Mouse (Mus musculus): ENCODE results near the gene Asic2. TPM values are rescaled to one million over a fixed set of nuclear protein-coding genes. Genes with fewer than 3 reads are reported as not detected.

Gene Asic2
- polyA plus RNA-seq, 1 experiment from 2014 or later: not detected

- TF ChIP-seq CTCF (IDR thresholded peaks at IDR 0.05; ENCODE audit: low read depth): no peak
- no peak for TF ChIP-seq EP300 (IDR thresholded peaks at IDR 0.05; ENCODE audit: low read depth)
- 55% methylated on average over 3 of the region's 3 CpGs for WGBS (ENCODE audit: insufficient replicate concordance)
Observed at GRCm38 (mm10) chr11:80966040-80966439, 1002.2 kb downstream of the Asic2 start.

GRCm38 (mm10) chr11:80961326-80961725 lies 1006.9 kb downstream of the Asic2 start:
- no peak overlapping the region for H3K4me3 ChIP-seq (ENCODE audit: low read depth, low read length)
- H3K27me3 ChIP-seq (ENCODE audit: insufficient read depth, low read length): peaks cover 4% of the 10 kb centered on the region; the same call in 1 of the 2 replicates
- H3K9ac ChIP-seq (replicated peaks): no peak overlapping the region
- H3K36me3 ChIP-seq (replicated peaks; ENCODE audit: insufficient read depth, low read length): no peaks in the 10 kb centered on the region
- no peaks in the 10 kb centered on the region for H3K4me1 ChIP-seq (ENCODE audit: insufficient read depth)
- DNase-seq: no peak
- H3K9me3 ChIP-seq (ENCODE audit: low read length): no peaks in the 10 kb centered on the region
- H3K4me2 ChIP-seq (ENCODE audit: low read depth, low read length): no peak overlapping the region
- 59% methylated on average over 1 of the region's 1 CpGs for WGBS (ENCODE audit: insufficient replicate concordance)
- ATAC-seq: no peak
- H3K27ac ChIP-seq (ENCODE audit: low read depth): no peak overlapping the region
- TF ChIP-seq EP300 (IDR thresholded peaks at IDR 0.05; ENCODE audit: low read depth) (no peak), CTCF (IDR thresholded peaks at IDR 0.05; ENCODE audit: low read depth) (no peak)

More at GRCm38 (mm10) chr11:80966040-80966439, 1002.2 kb downstream of the Asic2 start:
- Histone ChIP-seq H3K4me1 (ENCODE audit: insufficient read depth) (no peaks in the 10 kb centered on the region), H3K27me3 (ENCODE audit: insufficient read depth, low read length) (no peaks in the 10 kb centered on the region), H3K4me2 (ENCODE audit: low read depth, low read length) (no peak overlapping the region), H3K9ac (replicated peaks) (no peak overlapping the region), H3K4me3 (ENCODE audit: low read depth, low read length) (no peak overlapping the region), H3K9me3 (ENCODE audit: low read length) (no peaks in the 10 kb centered on the region), H3K36me3 (replicated peaks; ENCODE audit: insufficient read depth, low read length) (no peaks in the 10 kb centered on the region), H3K27ac (ENCODE audit: low read depth) (no peak overlapping the region)
- ATAC-seq: no peak
- DNase-seq: no peak

GRCm38 (mm10) chr11:80958086-80958671 lies 1010.1 kb downstream of the Asic2 start:
- Histone ChIP-seq H3K27ac (ENCODE audit: low read depth) (no peak overlapping the region), H3K36me3 (replicated peaks; ENCODE audit: insufficient read depth, low read length) (no peaks in the 10 kb centered on the region), H3K4me2 (ENCODE audit: low read depth, low read length) (no peak overlapping the region), H3K27me3 (ENCODE audit: insufficient read depth, low read length) (peaks cover 4% of the 10 kb centered on the region; the same call in 1 of the 2 replicates), H3K4me1 (ENCODE audit: insufficient read depth) (no peaks in the 10 kb centered on the region), H3K4me3 (ENCODE audit: low read depth, low read length) (no peak overlapping the region), H3K9ac (replicated peaks) (no peak overlapping the region), H3K9me3 (ENCODE audit: low read length) (no peaks in the 10 kb centered on the region)
- TF ChIP-seq CTCF (IDR thresholded peaks at IDR 0.05; ENCODE audit: low read depth) (no peak), EP300 (IDR thresholded peaks at IDR 0.05; ENCODE audit: low read depth) (no peak)
- WGBS (ENCODE audit: insufficient replicate concordance): 7% methylated on average over 16 of the region's 16 CpGs
- no peak for ATAC-seq
- DNase-seq: no peak

GRCm38 (mm10) chr11:80955915-80956314 lies 1012.3 kb downstream of the Asic2 start:
- Histone ChIP-seq H3K4me2 (ENCODE audit: low read depth, low read length) (no peak overlapping the region), H3K9me3 (ENCODE audit: low read length) (no peaks in the 10 kb centered on the region), H3K27ac (ENCODE audit: low read depth) (no peak overlapping the region), H3K36me3 (replicated peaks; ENCODE audit: insufficient read depth, low read length) (no peaks in the 10 kb centered on the region), H3K9ac (replicated peaks) (no peak overlapping the region), H3K4me3 (ENCODE audit: low read depth, low read length) (no peak overlapping the region), H3K4me1 (ENCODE audit: insufficient read depth) (no peaks in the 10 kb centered on the region), H3K27me3 (ENCODE audit: insufficient read depth, low read length) (peaks cover 4% of the 10 kb centered on the region; the same call in 1 of the 2 replicates)
- TF ChIP-seq CTCF (IDR thresholded peaks at IDR 0.05; ENCODE audit: low read depth): no peak
- TF ChIP-seq EP300 (IDR thresholded peaks at IDR 0.05; ENCODE audit: low read depth): no peak
- whole genome bisulfite sequencing (ENCODE audit: insufficient replicate concordance): 67% methylated on average over 6 of the region's 6 CpGs
- no peak for DNase-seq
- ATAC-seq: no peak

GRCm38 (mm10) chr11:80954147-80954546 lies 1014.1 kb downstream of the Asic2 start:
- no peaks in the 10 kb centered on the region for H3K36me3 ChIP-seq (replicated peaks; ENCODE audit: insufficient read depth, low read length)
- WGBS (ENCODE audit: insufficient replicate concordance): 74% methylated on average over 8 of the region's 8 CpGs
- no peak for ATAC-seq
- no peaks in the 10 kb centered on the region for H3K9me3 ChIP-seq (ENCODE audit: low read length)
- H3K27ac ChIP-seq (ENCODE audit: low read depth): no peak overlapping the region
- peaks cover 4% of the 10 kb centered on the region; the same call in 1 of the 2 replicates for H3K27me3 ChIP-seq (ENCODE audit: insufficient read depth, low read length)
- DNase-seq: no peak
- H3K4me1 ChIP-seq (ENCODE audit: insufficient read depth): no peaks in the 10 kb centered on the region
- TF ChIP-seq CTCF (IDR thresholded peaks at IDR 0.05; ENCODE audit: low read depth) (no peak), EP300 (IDR thresholded peaks at IDR 0.05; ENCODE audit: low read depth) (no peak)
- H3K9ac ChIP-seq (replicated peaks): no peak overlapping the region
- H3K4me3 ChIP-seq (ENCODE audit: low read depth, low read length): no peak overlapping the region
- H3K4me2 ChIP-seq (ENCODE audit: low read depth, low read length): no peak overlapping the region

- DNase-seq: no peak
- no peak overlapping the region for H3K4me2 ChIP-seq (ENCODE audit: low read depth, low read length)
- no peak overlapping the region for H3K27ac ChIP-seq (ENCODE audit: low read depth)
- 70% methylated on average over 11 of the region's 11 CpGs for WGBS (ENCODE audit: insufficient replicate concordance)
- no peaks in the 10 kb centered on the region for H3K27me3 ChIP-seq (ENCODE audit: insufficient read depth, low read length)
- no peaks in the 10 kb centered on the region for H3K36me3 ChIP-seq (replicated peaks; ENCODE audit: insufficient read depth, low read length)
- no peak overlapping the region for H3K4me3 ChIP-seq (ENCODE audit: low read depth, low read length)
- TF ChIP-seq EP300 (IDR thresholded peaks at IDR 0.05; ENCODE audit: low read depth): no peak
- no peak for TF ChIP-seq CTCF (IDR thresholded peaks at IDR 0.05; ENCODE audit: low read depth)
- no peak overlapping the region for H3K9ac ChIP-seq (replicated peaks)
- no peaks in the 10 kb centered on the region for H3K9me3 ChIP-seq (ENCODE audit: low read length)
- no peak for ATAC-seq
- H3K4me1 ChIP-seq (ENCODE audit: insufficient read depth): no peaks in the 10 kb centered on the region
Observed at GRCm38 (mm10) chr11:80949068-80949738, 1019.1 kb downstream of the Asic2 start.
